Mouse (Mus musculus) E14TG2a.4 (cell line): ENCODE data around the gene Cacna2d4.
"Not testable (repeated sequence)": the region's sequence is repeated elsewhere in the genome, so short reads cannot be mapped to it uniquely, and the experiment has no call there.

Experiments used
- H3K27me3 ChIP-seq: 2 replicates; pipeline ENCODE4 v1.6.1; 2014; ENCODE audit warnings: low read length, control low read depth; ENCODE audit not compliant: insufficient read depth
- H3K36me3 ChIP-seq: 2 replicates; pipeline ENCODE4 v1.6.1; 2014; ENCODE audit warnings: low read length, control low read depth; ENCODE audit not compliant: insufficient read depth
- H3K4me1 ChIP-seq: replicated peaks from 2 replicates; pipeline ENCODE4 v1.6.1; 2014; ENCODE audit warnings: low read depth, low read length, control low read depth
- H3K4me3 ChIP-seq: replicated peaks from 2 replicates; pipeline ENCODE4 v1.5.1; 2014; ENCODE audit warnings: mild to moderate bottlenecking, low read length
- H3K9me3 ChIP-seq: 2 replicates; pipeline ENCODE4 v1.6.1; 2014; ENCODE audit warnings: low read length, control low read depth
- CTCF ChIP-seq: conservative IDR thresholded peaks from 2 replicates; pipeline ENCODE4 v1.5.1; 2014; ENCODE audit warnings: low read length
- NANOG ChIP-seq: IDR thresholded peaks from 2 replicates; pipeline ENCODE4 v1.6.1; 2014; ENCODE audit warnings: borderline replicate concordance, low read length, mixed read lengths
- POU5F1 ChIP-seq: IDR thresholded peaks from 2 replicates; pipeline ENCODE4 v1.6.1; 2014; ENCODE audit warnings: low read length, borderline replicate concordance

Cacna2d4 gene

DNA sequence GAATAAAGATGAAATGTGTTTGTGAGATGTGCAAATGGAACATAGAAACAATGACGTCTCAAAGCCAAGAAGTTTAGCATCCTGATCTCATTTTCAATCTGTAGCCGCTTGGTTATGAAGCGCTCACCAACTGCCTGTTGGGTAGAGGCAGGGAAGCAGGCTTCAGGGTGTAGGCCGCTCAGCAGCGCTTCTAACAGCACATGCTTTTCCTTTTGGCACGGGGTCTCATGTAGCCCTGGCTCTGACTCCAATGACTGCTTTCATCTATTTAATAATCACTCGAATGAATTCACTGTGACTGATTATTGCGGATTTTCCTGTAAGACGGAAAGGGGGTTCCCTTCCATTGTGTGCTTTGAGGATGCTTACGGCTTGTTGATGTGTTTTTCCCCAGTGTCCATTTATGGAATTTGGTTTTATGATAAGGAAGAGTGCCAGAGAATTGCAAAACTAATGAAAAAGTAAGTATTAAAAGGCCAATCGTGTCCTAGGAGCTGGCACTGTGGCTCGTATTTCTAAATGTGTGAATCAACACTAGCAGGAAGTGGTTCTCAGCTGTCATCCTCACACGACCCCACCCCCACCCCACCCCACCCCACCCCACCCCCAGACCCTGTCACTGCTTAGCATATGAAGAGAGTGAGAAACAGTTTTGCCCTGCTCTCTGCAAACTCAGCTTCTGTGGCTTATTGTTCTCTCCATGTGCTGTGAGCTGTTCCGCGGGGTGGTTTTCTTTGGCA is 37.6 kb upstream of the Cacna2d4 start:
- peaks cover 25% of the 10 kb centered on the region for H3K9me3 ChIP-seq
- no peak overlapping the region for H3K4me3 ChIP-seq
- TF ChIP-seq NANOG = no peak
- TF ChIP-seq CTCF = no peak
- no peak for TF ChIP-seq POU5F1

DNA sequence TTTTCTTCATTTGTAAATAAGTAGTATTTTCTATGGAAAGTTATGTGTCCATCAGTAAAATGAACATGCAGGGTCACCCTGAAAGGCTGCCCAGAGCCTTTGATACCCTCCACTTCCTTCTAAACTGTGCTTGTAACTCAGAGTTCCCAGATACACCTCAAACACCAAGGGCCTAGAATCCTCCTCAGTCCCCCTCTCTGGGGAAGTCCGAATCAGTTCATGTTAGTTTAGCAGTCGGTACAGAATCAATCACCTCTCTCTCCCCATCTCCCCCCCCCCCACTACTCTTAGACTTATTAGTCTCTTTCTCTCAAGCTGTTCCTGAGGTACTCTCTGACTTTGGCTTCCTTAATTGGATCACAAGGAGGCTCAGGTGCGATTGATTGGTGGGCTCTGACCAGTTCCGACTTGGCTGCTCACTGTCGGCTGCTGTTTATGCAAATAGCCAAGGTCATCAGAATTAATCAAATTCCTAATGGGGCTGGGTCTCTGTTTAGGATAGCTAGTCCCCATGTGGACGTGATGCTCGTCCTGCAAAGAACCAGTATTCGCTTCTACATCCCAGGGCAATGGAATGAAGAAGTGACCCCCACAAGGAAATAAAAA is 36.9 kb upstream of the Cacna2d4 start:
- TF ChIP-seq CTCF (no peak), POU5F1 (no peak), NANOG (no peak)
- Histone ChIP-seq H3K9me3 (peaks cover 25% of the 10 kb centered on the region), H3K4me1 (peaks cover 32% of the 10 kb centered on the region), H3K4me3 (no peak overlapping the region), H3K27me3 (no peaks in the 10 kb centered on the region), H3K36me3 (peaks cover 16% of the 10 kb centered on the region)

More for the DNA sequence above, 37.6 kb upstream of the Cacna2d4 start:
- Histone ChIP-seq H3K27me3 (no peaks in the 10 kb centered on the region), H3K4me1 (peaks cover 35% of the 10 kb centered on the region), H3K36me3 (peaks cover 18% of the 10 kb centered on the region)

DNA sequence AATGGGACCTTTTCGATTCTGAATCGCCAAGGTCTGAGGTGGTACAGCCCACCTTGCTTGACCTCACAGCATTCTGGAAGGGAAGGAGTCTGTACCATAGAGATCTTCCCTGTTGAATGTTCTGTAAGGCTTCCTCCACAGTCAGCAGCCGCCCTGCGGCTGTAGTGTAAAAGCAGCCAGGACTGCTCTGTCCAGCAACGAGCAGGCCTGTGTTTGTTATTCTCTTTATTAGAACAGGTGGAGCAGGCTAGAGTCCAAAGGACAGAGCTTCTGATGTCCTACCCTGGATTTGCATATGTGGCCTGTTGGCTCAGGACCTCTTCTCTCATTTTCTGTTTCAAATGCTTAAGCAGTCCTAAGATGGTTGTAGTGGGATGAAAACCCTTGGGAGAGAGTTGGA is 36.0 kb upstream of the Cacna2d4 start:
- Histone ChIP-seq H3K9me3 (peaks cover 25% of the 10 kb centered on the region), H3K36me3 (peaks cover 16% of the 10 kb centered on the region), H3K27me3 (no peaks in the 10 kb centered on the region), H3K4me3 (no peak overlapping the region), H3K4me1 (peaks cover 27% of the 10 kb centered on the region)
- TF ChIP-seq POU5F1 (no peak), NANOG (no peak)

DNA sequence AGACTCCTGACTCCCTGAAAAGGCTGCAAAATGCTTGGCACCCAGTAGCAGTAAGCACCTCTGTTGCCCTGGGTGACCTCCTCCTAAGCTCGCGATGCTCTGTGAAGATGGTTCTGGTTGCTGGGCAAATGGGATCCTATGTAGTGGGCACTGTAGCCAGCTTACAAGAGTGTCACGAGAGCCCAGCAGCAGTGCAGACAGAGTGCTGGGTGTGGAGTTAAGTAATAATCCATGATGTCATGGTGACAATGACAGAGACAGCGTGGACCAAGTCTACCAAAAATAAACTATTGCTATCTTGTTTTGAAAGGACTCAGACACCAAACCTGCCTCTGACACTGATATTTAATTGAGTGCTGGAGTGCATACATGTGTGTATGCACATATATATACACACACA is 34.8 kb upstream of the Cacna2d4 start:
- peaks cover 25% of the 10 kb centered on the region for H3K9me3 ChIP-seq
- H3K4me3 ChIP-seq = no peak overlapping the region
- no peaks in the 10 kb centered on the region for H3K27me3 ChIP-seq
- no peak for TF ChIP-seq CTCF
- no peak for TF ChIP-seq POU5F1
- no peak for TF ChIP-seq NANOG
- H3K4me1 ChIP-seq = peaks cover 27% of the 10 kb centered on the region
- H3K36me3 ChIP-seq = peaks cover 16% of the 10 kb centered on the region

DNA sequence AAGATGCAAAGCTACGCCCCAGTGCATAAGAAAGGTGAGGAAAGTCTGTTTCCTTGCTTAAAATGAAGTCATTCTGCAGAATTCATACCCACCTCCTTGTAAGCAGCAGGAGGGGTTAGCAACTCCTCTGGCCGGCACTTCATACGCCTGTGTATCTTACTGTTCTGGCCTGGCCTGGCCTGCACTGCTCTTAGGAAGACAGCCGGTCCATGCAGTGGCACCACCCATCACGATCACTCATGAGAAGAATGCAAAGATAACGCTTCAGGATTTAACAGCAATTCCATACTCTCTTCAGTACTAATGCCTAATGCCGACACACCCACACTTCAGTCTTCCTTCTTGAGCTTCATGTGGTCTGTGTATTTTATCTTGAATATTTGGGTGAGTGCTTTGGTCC is 32.0 kb upstream of the Cacna2d4 start:
- peaks cover 19% of the 10 kb centered on the region for H3K4me1 ChIP-seq
- H3K4me3 ChIP-seq = no peak overlapping the region
- H3K27me3 ChIP-seq = no peaks in the 10 kb centered on the region
- no peak for TF ChIP-seq CTCF
- TF ChIP-seq NANOG = no peak
- no peak for TF ChIP-seq POU5F1
- peaks cover 16% of the 10 kb centered on the region for H3K36me3 ChIP-seq
- H3K9me3 ChIP-seq = peaks cover 13% of the 10 kb centered on the region

DNA sequence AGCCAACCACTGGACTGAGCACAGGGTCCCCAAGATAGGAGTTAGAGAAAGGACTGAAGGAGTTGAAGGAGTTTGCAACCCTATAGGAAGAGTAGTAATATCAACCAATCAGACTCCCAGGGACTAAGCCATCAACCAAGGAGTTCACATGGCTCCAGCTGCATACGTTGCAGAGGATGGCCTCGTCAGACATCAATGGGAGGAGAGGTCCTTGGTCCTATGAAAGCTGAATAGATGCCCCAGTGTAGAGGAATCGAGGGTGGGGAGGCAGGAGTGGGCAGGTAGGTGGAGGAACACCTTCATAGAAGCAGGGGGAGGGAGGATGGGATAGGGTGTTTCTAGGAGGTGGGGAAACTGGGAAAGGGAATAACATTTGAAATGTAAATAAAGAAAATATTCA is 31.4 kb upstream of the Cacna2d4 start:
- no peak overlapping the region for H3K4me3 ChIP-seq
- no peaks in the 10 kb centered on the region for H3K27me3 ChIP-seq
- peaks cover 13% of the 10 kb centered on the region for H3K9me3 ChIP-seq
- TF ChIP-seq POU5F1 (no peak), NANOG (no peak), CTCF (no peak)
- H3K36me3 ChIP-seq = peaks cover 16% of the 10 kb centered on the region
- H3K4me1 ChIP-seq = peaks cover 13% of the 10 kb centered on the region

DNA sequence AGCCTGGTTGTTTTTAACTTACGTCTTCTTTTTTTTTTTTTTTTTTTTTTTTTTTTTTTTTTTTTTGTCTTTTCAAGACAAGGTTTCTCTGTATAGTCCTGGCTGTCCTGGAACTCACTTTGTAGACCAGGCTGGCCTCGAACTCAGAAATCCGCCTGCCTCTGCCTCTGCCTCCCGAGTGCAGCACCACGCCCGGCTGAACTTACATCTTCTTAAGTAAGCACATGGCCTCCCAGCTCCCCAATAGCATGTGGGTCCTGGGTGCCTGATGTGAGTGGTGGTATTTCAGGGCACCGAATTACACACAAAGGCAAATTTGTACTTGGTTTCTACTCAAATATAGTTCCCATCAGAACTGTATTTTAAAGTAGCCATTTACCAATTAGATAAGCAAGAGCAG is 30.3 kb upstream of the Cacna2d4 start:
- not testable (repeated sequence) for H3K4me3 ChIP-seq, H3K27me3 ChIP-seq, H3K4me1 ChIP-seq
- Histone ChIP-seq H3K36me3 (peaks cover 12% of the 10 kb centered on the region), H3K9me3 (peaks cover 13% of the 10 kb centered on the region)

DNA sequence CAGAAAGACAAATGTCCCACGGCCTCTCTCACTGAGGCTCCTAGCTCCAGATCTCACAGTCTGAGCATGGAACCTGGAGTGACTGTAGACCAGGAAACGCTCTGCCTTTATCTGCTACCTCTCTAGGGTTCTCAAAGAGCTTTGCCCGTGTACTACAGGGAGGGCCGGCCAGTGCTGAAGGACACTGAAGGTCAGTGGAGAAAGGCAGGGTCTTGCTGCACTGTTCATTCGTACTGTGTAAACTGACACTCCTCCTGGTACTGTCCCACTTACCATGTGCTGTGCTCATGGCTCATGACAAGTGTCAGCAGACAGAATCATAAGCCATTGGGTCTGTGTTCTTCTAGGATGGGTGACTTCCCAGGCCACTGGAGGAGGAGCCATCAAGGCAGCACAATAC is 23.0 kb upstream of the Cacna2d4 start:
- Histone ChIP-seq H3K27me3 (no peaks in the 10 kb centered on the region), H3K4me3 (no peak overlapping the region), H3K9me3 (peaks cover 21% of the 10 kb centered on the region), H3K36me3 (peaks cover 27% of the 10 kb centered on the region), H3K4me1 (peaks cover 8% of the 10 kb centered on the region)
- TF ChIP-seq NANOG (no peak), CTCF (no peak), POU5F1 (no peak)

DNA sequence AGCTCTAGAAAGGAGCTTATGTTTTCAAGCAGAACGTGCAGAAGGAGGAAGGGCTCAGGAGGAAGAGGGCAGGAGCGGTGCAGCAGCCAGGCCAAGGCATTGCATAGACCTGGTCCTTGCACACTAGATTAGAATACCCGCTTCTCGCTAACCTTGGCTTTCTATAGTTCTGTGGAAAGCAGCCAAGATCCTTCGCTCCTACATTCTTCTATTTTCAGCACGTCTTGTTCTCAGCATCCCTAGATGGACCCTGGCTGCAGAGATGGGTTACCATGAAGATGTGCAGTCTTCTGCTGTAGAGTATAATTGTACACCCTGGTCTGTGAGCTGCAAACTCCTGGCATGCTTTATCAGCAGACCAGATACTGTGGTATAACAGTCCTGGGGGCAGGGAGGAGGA is 22.1 kb upstream of the Cacna2d4 start:
- Histone ChIP-seq H3K4me1 (peaks cover 8% of the 10 kb centered on the region), H3K9me3 (peaks cover 21% of the 10 kb centered on the region), H3K4me3 (no peak overlapping the region), H3K36me3 (peaks cover 27% of the 10 kb centered on the region), H3K27me3 (no peaks in the 10 kb centered on the region)
- TF ChIP-seq POU5F1 = no peak
- no peak for TF ChIP-seq NANOG
- no peak for TF ChIP-seq CTCF
